Mouse (Mus musculus) embryonic facial prominence, embryonic 14.5 days (tissue): ENCODE data around the gene Tubd1. TPM values are rescaled to one million over a fixed set of nuclear protein-coding genes. Genes with fewer than 3 reads are reported as not detected.

Source experiments
- ATAC-seq: fragments of 200-750 bp; cut with Nextera tagmentation; 2 replicates; pipeline ENCODE4 v1.8.0; 2017; ENCODE audit warnings: low read depth, moderate number of reproducible peaks, moderate TSS enrichment
- DNase-seq: peaks from one replicate; pipeline ENCODE4 v3.0.0-alpha.2; 2015; ENCODE audit warnings: low spot score
- H3K27ac ChIP-seq: fragments of 300-500 bp; sonication (generic); replicated peaks from 2 replicates; pipeline ENCODE4 v1.5.1; 2014; ENCODE audit warnings: low read depth, mild to moderate bottlenecking, low read length, moderate library complexity
- H3K27me3 ChIP-seq: fragments of 300-500 bp; sonication (generic); replicated peaks from 2 replicates; pipeline ENCODE4 v1.6.1; 2014; ENCODE audit warnings: low read length; ENCODE audit not compliant: control insufficient read depth, insufficient read depth
- H3K36me3 ChIP-seq: fragments of 300-500 bp; sonication (generic); 2 replicates; pipeline ENCODE4 v1.6.1; 2014; ENCODE audit warnings: low read length, mixed read lengths; ENCODE audit not compliant: control insufficient read depth, insufficient read depth
- H3K4me1 ChIP-seq: fragments of 300-500 bp; sonication (generic); 2 replicates; pipeline ENCODE4 v1.6.1; 2014; ENCODE audit warnings: antibody characterized with exemption, low read length; ENCODE audit not compliant: control insufficient read depth, insufficient read depth
- H3K4me2 ChIP-seq: fragments of 300-500 bp; sonication (generic); 2 replicates; pipeline ENCODE4 v1.6.1; 2014; ENCODE audit warnings: low read depth, mild to moderate bottlenecking, low read length, moderate library complexity, mixed read lengths
- H3K4me3 ChIP-seq: fragments of 300-500 bp; sonication (generic); 2 replicates; pipeline ENCODE4 v1.5.1; 2014; ENCODE audit warnings: low read depth, mild to moderate bottlenecking, low read length
- H3K9ac ChIP-seq: fragments of 300-500 bp; sonication (generic); 2 replicates; pipeline ENCODE4 v1.6.1; 2014; ENCODE audit warnings: low read depth, mild to moderate bottlenecking, low read length, moderate library complexity, mixed read lengths
- H3K9me3 ChIP-seq: fragments of 300-500 bp; sonication (generic); 2 replicates; pipeline ENCODE4 v1.6.1; 2016; ENCODE audit warnings: low read length; ENCODE audit not compliant: control insufficient read depth
- WGBS: fragments of 180-500 bp; shearing (Covaris S2); extraction: QIAGEN DNeasy Blood & Tissue Kit; methylation state at CpG from one replicate; pipeline ENCODE4 v1.1.7; 2014; 5-methylcytosine and 5-hydroxymethylcytosine counted together
- polyA plus RNA-seq: library from polyadenylated mRNA; unstranded; fragments of >200 nt; fragmentation: Nextera tagmentation; extraction: Ambion mirVana; gene quantifications from 2 replicates; pipeline ENCODE4 v1.2.1, GENCODE M21; 2014

Gene Tubd1
- polyA plus RNA-seq, 1 experiment from 2014 or later: 10.8 TPM

GRCm38 (mm10) chr11:86590066-86590465 is 45.3 kb downstream of the Tubd1 start:
- no peaks in the 10 kb centered on the region for H3K9me3 ChIP-seq
- DNase-seq (no peak), ATAC-seq (no peak)
- no peak overlapping the region for H3K4me3 ChIP-seq
- peaks cover 8% of the 10 kb centered on the region for H3K4me1 ChIP-seq
- no peaks in the 10 kb centered on the region for H3K27me3 ChIP-seq
- WGBS: 85% methylated on average over 4 of the region's 4 CpGs
- no peak overlapping the region for H3K4me2 ChIP-seq
- no peak overlapping the region for H3K9ac ChIP-seq
- 0 out of 2 replicates have a peak, but pooled peaks cover under 1% of the 10 kb centered on the region for H3K36me3 ChIP-seq
- no peak overlapping the region for H3K27ac ChIP-seq

- Histone ChIP-seq H3K9me3 (no peaks in the 10 kb centered on the region), H3K4me1 (peaks cover 8% of the 10 kb centered on the region), H3K36me3 (no peaks in the 10 kb centered on the region), H3K4me2 (no peak overlapping the region), H3K27me3 (no peaks in the 10 kb centered on the region), H3K27ac (no peak overlapping the region), H3K9ac (no peak overlapping the region), H3K4me3 (no peak overlapping the region)
- ATAC-seq (no peak), DNase-seq (no peak)
- 90% methylated on average over 10 of the region's 10 CpGs for WGBS
Measured at GRCm38 (mm10) chr11:86590579-86590978, 45.8 kb downstream of the Tubd1 start.

GRCm38 (mm10) chr11:86591301-86591845 is 46.6 kb downstream of the Tubd1 start:
- WGBS: 81% methylated on average over 4 of the region's 4 CpGs

GRCm38 (mm10) chr11:86591931-86592616 is 47.3 kb downstream of the Tubd1 start:
- Histone ChIP-seq H3K4me1 (peaks cover 8% of the 10 kb centered on the region), H3K27ac (no peak overlapping the region), H3K27me3 (no peaks in the 10 kb centered on the region), H3K4me2 (no peak overlapping the region), H3K9ac (no peak overlapping the region), H3K4me3 (no peak overlapping the region), H3K36me3 (no peaks in the 10 kb centered on the region), H3K9me3 (no peaks in the 10 kb centered on the region)
- DNase-seq (no peak), ATAC-seq (no peak)
- WGBS: 87% methylated on average over 2 of the region's 2 CpGs

More at GRCm38 (mm10) chr11:86591301-86591845, 46.6 kb downstream of the Tubd1 start:
- Histone ChIP-seq H3K9ac (no peak overlapping the region), H3K4me1 (peaks cover 8% of the 10 kb centered on the region), H3K27me3 (no peaks in the 10 kb centered on the region), H3K36me3 (no peaks in the 10 kb centered on the region), H3K27ac (no peak overlapping the region), H3K4me3 (no peak overlapping the region), H3K4me2 (no peak overlapping the region), H3K9me3 (no peaks in the 10 kb centered on the region)
- ATAC-seq (no peak), DNase-seq (no peak)

- Histone ChIP-seq H3K27ac (no peak overlapping the region), H3K9me3 (no peaks in the 10 kb centered on the region), H3K27me3 (no peaks in the 10 kb centered on the region), H3K9ac (no peak overlapping the region), H3K4me3 (no peak overlapping the region), H3K36me3 (no peaks in the 10 kb centered on the region), H3K4me1 (peaks cover 2% of the 10 kb centered on the region), H3K4me2 (no peak overlapping the region)
- 21% methylated on average over 3 of the region's 3 CpGs for WGBS
- DNase-seq (peak; percentile 58), ATAC-seq (no peak)
Measured at GRCm38 (mm10) chr11:86592993-86593392, 48.2 kb downstream of the Tubd1 start.

GRCm38 (mm10) chr11:86593443-86593842 is 48.7 kb downstream of the Tubd1 start:
- H3K36me3 ChIP-seq: no peaks in the 10 kb centered on the region
- H3K4me2 ChIP-seq: no peak overlapping the region
- no peak overlapping the region for H3K27ac ChIP-seq
- H3K9me3 ChIP-seq: no peaks in the 10 kb centered on the region
- H3K27me3 ChIP-seq: no peaks in the 10 kb centered on the region
- no peak overlapping the region for H3K9ac ChIP-seq
- 88% methylated on average over 5 of the region's 5 CpGs for WGBS
- no peak overlapping the region for H3K4me3 ChIP-seq
- DNase-seq (no peak), ATAC-seq (no peak)
- H3K4me1 ChIP-seq: no peaks in the 10 kb centered on the region

- Histone ChIP-seq H3K4me3 (no peak overlapping the region), H3K27ac (no peak overlapping the region), H3K4me2 (no peak overlapping the region), H3K9me3 (no peaks in the 10 kb centered on the region), H3K9ac (no peak overlapping the region), H3K27me3 (no peaks in the 10 kb centered on the region), H3K4me1 (no peaks in the 10 kb centered on the region), H3K36me3 (no peaks in the 10 kb centered on the region)
- WGBS: 89% methylated on average over 6 of the region's 6 CpGs
- DNase-seq: no peak
- ATAC-seq: no peak
Measured at GRCm38 (mm10) chr11:86594188-86594876, 49.5 kb downstream of the Tubd1 start.

GRCm38 (mm10) chr11:86595366-86595765 is 50.6 kb downstream of the Tubd1 start:
- H3K36me3 ChIP-seq: no peaks in the 10 kb centered on the region
- H3K27me3 ChIP-seq: no peaks in the 10 kb centered on the region
- no peak overlapping the region for H3K27ac ChIP-seq
- 91% methylated on average over 6 of the region's 6 CpGs for WGBS
- no peak overlapping the region for H3K4me2 ChIP-seq
- no peak for ATAC-seq
- no peak overlapping the region for H3K4me3 ChIP-seq
- no peak overlapping the region for H3K9ac ChIP-seq
- H3K9me3 ChIP-seq: no peaks in the 10 kb centered on the region
- H3K4me1 ChIP-seq: no peaks in the 10 kb centered on the region
- no peak for DNase-seq
